Mouse (Mus musculus): Measurements from ENCODE around the gene Acad12. TPM values are rescaled to one million over a fixed set of nuclear protein-coding genes. Genes with fewer than 3 reads are reported as not detected.
"Not testable (repeated sequence)": the region's sequence is repeated elsewhere in the genome, so short reads cannot be mapped to it uniquely, and the experiment has no call there.

Gene Acad12
- 1.3 and 1.7 TPM in 2 replicates for polyA plus RNA-seq (2016; fragmentation: Nextera tagmentation; extraction: Ambion mirVana)

- Histone ChIP-seq H3K9me3 (no peaks in the 10 kb centered on the region), H3K27me3 (no peaks in the 10 kb centered on the region), H3K9ac (replicated peaks) (peak within 1 kb of the TSS; percentile 90), H3K36me3 (no peaks in the 10 kb centered on the region), H3K4me3 (peak within 1 kb of the TSS; percentile 72), H3K27ac (replicated peaks) (peak within 1 kb of the TSS; percentile 86), H3K4me2 (replicated peaks) (peak within 1 kb of the TSS; percentile 77), H3K4me1 (peaks cover 13% of the 10 kb centered on the region)
- WGBS = 1% methylated on average over 56 of the region's 58 CpGs
- ATAC-seq (ENCODE audit: low FRiP score, low read depth) = peak; percentile 89
These were observed at the start of gene Acad12 for GRCm38 (mm10) chr5:121618592-121619513. TSS of gene Acad12 (minus strand) at chr5:121618938.

GRCm38 (mm10) chr5:121668411-121668810 is 49.7 kb upstream of the Acad12 start:
- Histone ChIP-seq H3K4me3 (no peak overlapping the region), H3K4me1 (no peaks in the 10 kb centered on the region), H3K9me3 (no peaks in the 10 kb centered on the region), H3K27ac (replicated peaks) (no peak overlapping the region), H3K36me3 (peaks cover 64% of the 10 kb centered on the region), H3K27me3 (no peaks in the 10 kb centered on the region), H3K4me2 (replicated peaks) (no peak overlapping the region), H3K9ac (replicated peaks) (no peak overlapping the region)
- 87% methylated on average over 6 of the region's 6 CpGs for WGBS
- ATAC-seq (ENCODE audit: low FRiP score, low read depth) = no peak

GRCm38 (mm10) chr5:121667067-121667466 is 48.3 kb upstream of the Acad12 start:
- no peak for ATAC-seq (ENCODE audit: low FRiP score, low read depth)
- Histone ChIP-seq H3K27ac (replicated peaks) (no peak overlapping the region), H3K9me3 (no peaks in the 10 kb centered on the region), H3K9ac (replicated peaks) (no peak overlapping the region), H3K4me3 (no peak overlapping the region), H3K36me3 (peaks cover 66% of the 10 kb centered on the region), H3K4me1 (no peaks in the 10 kb centered on the region), H3K27me3 (no peaks in the 10 kb centered on the region), H3K4me2 (replicated peaks) (no peak overlapping the region)
- WGBS = 93% methylated on average over 4 of the region's 4 CpGs

GRCm38 (mm10) chr5:121664971-121665370 is 46.2 kb upstream of the Acad12 start:
- Histone ChIP-seq H3K9me3 (no peaks in the 10 kb centered on the region), H3K4me1 (peaks cover 11% of the 10 kb centered on the region), H3K27ac (replicated peaks) (no peak overlapping the region), H3K4me3 (no peak overlapping the region), H3K9ac (replicated peaks) (no peak overlapping the region), H3K36me3 (peaks cover 54% of the 10 kb centered on the region), H3K4me2 (replicated peaks) (no peak overlapping the region), H3K27me3 (no peaks in the 10 kb centered on the region)
- 97% methylated on average over 9 of the region's 9 CpGs for WGBS
- ATAC-seq (ENCODE audit: low FRiP score, low read depth) = no peak

- Histone ChIP-seq H3K27ac (replicated peaks) (no peak overlapping the region), H3K4me3 (no peak overlapping the region), H3K4me2 (replicated peaks) (no peak overlapping the region), H3K36me3 (peaks cover 46% of the 10 kb centered on the region), H3K27me3 (no peaks in the 10 kb centered on the region), H3K4me1 (peaks cover 15% of the 10 kb centered on the region), H3K9me3 (no peaks in the 10 kb centered on the region), H3K9ac (replicated peaks) (no peak overlapping the region)
- WGBS = 86% methylated on average over 6 of the region's 6 CpGs
- no peak for ATAC-seq (ENCODE audit: low FRiP score, low read depth)
These were observed 45.3 kb upstream of the Acad12 start for GRCm38 (mm10) chr5:121664078-121664477.

- H3K9me3 ChIP-seq = no peaks in the 10 kb centered on the region
- H3K4me2 ChIP-seq (replicated peaks) = no peak overlapping the region
- peaks cover 45% of the 10 kb centered on the region for H3K36me3 ChIP-seq
- no peak overlapping the region for H3K9ac ChIP-seq (replicated peaks)
- H3K4me1 ChIP-seq = peaks cover 15% of the 10 kb centered on the region
- no peak overlapping the region for H3K4me3 ChIP-seq
- no peak for ATAC-seq (ENCODE audit: low FRiP score, low read depth)
- no peak overlapping the region for H3K27ac ChIP-seq (replicated peaks)
- no peaks in the 10 kb centered on the region for H3K27me3 ChIP-seq
- WGBS = 87% methylated on average over 8 of the region's 8 CpGs
These were observed 44.7 kb upstream of the Acad12 start for GRCm38 (mm10) chr5:121663456-121663855.

GRCm38 (mm10) chr5:121661494-121661893 is 42.8 kb upstream of the Acad12 start:
- Histone ChIP-seq H3K9ac (replicated peaks) (peak overlapping the region; percentile 93), H3K4me2 (replicated peaks) (peak overlapping the region; percentile 87), H3K4me3 (peak overlapping the region; percentile 97), H3K27ac (replicated peaks) (no peak overlapping the region), H3K9me3 (no peaks in the 10 kb centered on the region), H3K36me3 (peaks cover 36% of the 10 kb centered on the region), H3K27me3 (no peaks in the 10 kb centered on the region), H3K4me1 (peaks cover 15% of the 10 kb centered on the region)
- no peak for ATAC-seq (ENCODE audit: low FRiP score, low read depth)
- WGBS = 89% methylated on average over 5 of the region's 5 CpGs

GRCm38 (mm10) chr5:121660897-121661254 is 42.1 kb upstream of the Acad12 start:
- ATAC-seq (ENCODE audit: low FRiP score, low read depth) = no peak
- no peaks in the 10 kb centered on the region for H3K27me3 ChIP-seq
- 2% methylated on average over 26 of the region's 26 CpGs for WGBS
- H3K4me1 ChIP-seq = peaks cover 15% of the 10 kb centered on the region
- H3K9ac ChIP-seq (replicated peaks) = peak overlapping the region; percentile 93
- H3K9me3 ChIP-seq = no peaks in the 10 kb centered on the region
- peak overlapping the region; percentile 87 for H3K4me2 ChIP-seq (replicated peaks)
- peaks cover 31% of the 10 kb centered on the region for H3K36me3 ChIP-seq
- peak overlapping the region; percentile 97 for H3K4me3 ChIP-seq
- peak overlapping the region; percentile 75 for H3K27ac ChIP-seq (replicated peaks)

- Histone ChIP-seq H3K27me3 (no peaks in the 10 kb centered on the region), H3K9me3 (no peaks in the 10 kb centered on the region), H3K9ac (replicated peaks) (peak within 1 kb of the TSS; percentile 93), H3K4me3 (peak within 1 kb of the TSS; percentile 97), H3K27ac (replicated peaks) (peak within 1 kb of the TSS; percentile 75), H3K36me3 (peaks cover 31% of the 10 kb centered on the region), H3K4me2 (replicated peaks) (peak within 1 kb of the TSS; percentile 87), H3K4me1 (peaks cover 15% of the 10 kb centered on the region)
- 2% methylated on average over 75 of the region's 85 CpGs for WGBS
- peak; percentile 87 for ATAC-seq (ENCODE audit: low FRiP score, low read depth)
These were observed 41.5 kb upstream of the Acad12 start, which contains the start of the genes Acad10 and Brap for GRCm38 (mm10) chr5:121660059-121660896. TSS of gene Acad10 (minus strand) at chr5:121660514. TSS of gene Brap (plus strand) at chr5:121660563.

- H3K4me2 ChIP-seq (replicated peaks); H3K4me3 ChIP-seq; H3K27me3 ChIP-seq; H3K27ac ChIP-seq (replicated peaks); H3K9ac ChIP-seq (replicated peaks); H3K9me3 ChIP-seq; ATAC-seq (ENCODE audit: low FRiP score, low read depth); H3K36me3 ChIP-seq: not testable (repeated sequence)
- 87% methylated on average over 6 of the region's 6 CpGs for WGBS
- H3K4me1 ChIP-seq = peaks cover 15% of the 10 kb centered on the region
These were observed 38.9 kb upstream of the Acad12 start for GRCm38 (mm10) chr5:121657656-121658055.

GRCm38 (mm10) chr5:121656866-121657265 is 38.1 kb upstream of the Acad12 start:
- H3K4me3 ChIP-seq; H3K36me3 ChIP-seq; ATAC-seq (ENCODE audit: low FRiP score, low read depth); H3K4me2 ChIP-seq (replicated peaks); H3K27ac ChIP-seq (replicated peaks); H3K27me3 ChIP-seq; H3K9me3 ChIP-seq; H3K9ac ChIP-seq (replicated peaks): not testable (repeated sequence)
- H3K4me1 ChIP-seq = peaks cover 14% of the 10 kb centered on the region
- WGBS = 82% methylated on average over 6 of the region's 6 CpGs

- H3K27ac ChIP-seq (replicated peaks) = no peak overlapping the region
- no peaks in the 10 kb centered on the region for H3K36me3 ChIP-seq
- no peaks in the 10 kb centered on the region for H3K27me3 ChIP-seq
- no peak overlapping the region for H3K4me3 ChIP-seq
- no peak overlapping the region for H3K9ac ChIP-seq (replicated peaks)
- no peak overlapping the region for H3K4me2 ChIP-seq (replicated peaks)
- WGBS = 87% methylated on average over 4 of the region's 4 CpGs
- H3K4me1 ChIP-seq = no peaks in the 10 kb centered on the region
- no peak for ATAC-seq (ENCODE audit: low FRiP score, low read depth)
- H3K9me3 ChIP-seq = no peaks in the 10 kb centered on the region
These were observed 35.8 kb upstream of the Acad12 start for GRCm38 (mm10) chr5:121654526-121654925.

Measured in midbrain, embryonic 12.5 days (tissue).